Mouse (Mus musculus): ENCODE data around the gene Tcf15. TPM values are rescaled to one million over a fixed set of nuclear protein-coding genes. Genes with fewer than 3 reads are reported as not detected.

Gene Tcf15
- total and polyA plus RNA-seq, 3 experiments: not detected

DNA sequence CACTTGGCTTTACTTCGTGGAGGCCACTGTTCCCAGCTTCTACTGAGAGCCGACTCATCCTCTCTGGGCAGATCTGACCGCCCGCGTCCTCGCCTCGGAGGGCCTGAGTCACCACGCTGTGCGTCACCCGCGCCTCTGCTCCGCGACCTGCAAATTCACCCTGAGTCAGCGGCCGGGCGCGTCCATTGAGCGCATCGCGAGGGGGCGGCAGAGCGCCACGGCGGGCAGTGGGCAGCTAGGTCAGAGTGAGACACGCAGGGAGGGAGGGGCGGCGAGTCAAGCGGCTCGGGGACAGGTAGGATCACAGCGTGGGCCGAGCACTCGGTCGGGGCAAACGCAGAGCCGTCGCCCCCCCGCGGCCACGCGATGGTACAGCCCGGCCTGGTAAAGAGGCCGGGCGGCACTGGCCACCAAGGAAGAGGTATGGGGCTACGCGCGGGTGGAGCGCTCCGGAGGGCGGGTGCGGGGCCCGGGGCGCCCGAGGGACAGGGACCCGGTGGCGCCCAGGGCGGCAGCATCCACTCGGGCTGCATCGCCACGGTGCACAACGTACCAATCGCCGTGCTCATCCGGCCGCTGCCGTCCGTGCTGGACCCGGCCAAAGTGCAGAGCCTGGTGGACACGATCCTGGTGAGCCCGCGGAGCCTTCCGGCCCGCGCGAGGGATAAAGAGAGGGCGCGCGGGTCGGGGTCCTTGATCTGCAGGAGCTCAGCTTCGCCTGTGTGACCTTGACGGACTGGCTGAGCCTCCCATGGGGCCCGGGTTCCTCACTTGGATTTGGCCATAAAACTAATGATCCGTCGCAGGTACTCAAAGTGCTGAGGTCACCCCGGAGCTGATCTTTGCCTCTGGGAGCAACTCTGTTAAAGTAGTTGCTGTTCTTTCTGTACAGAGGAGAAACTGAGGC lies 37.8 kb upstream of the Tcf15 start, which contains the start of gene Srxn1:
Gene Srxn1, plus strand, starts transcription at position 199 of the 907 bp plus-strand sequence.
- no peaks in the 10 kb centered on the region for H3K36me3 ChIP-seq (replicated peaks in 1 of 2; ENCODE audit: control insufficient read depth in 1 of 2, insufficient read depth in 1 of 2, low read length in 1 of 2)
- in situ Hi-C loops (cut with MboI; ENCODE audit: low pct_ligation_motif_present, low pct_unique_long_range_greater_than_20kb, low sequenced_read_pairs) (no loop called here), dilution Hi-C loops (cut with MboI; ENCODE audit: extremely low pct_ligation_motif_present, extremely low pct_unique_long_range_greater_than_20kb, low sequenced_read_pairs) (no loop called here)
- H3K79me2 ChIP-seq (replicated peaks; ENCODE audit: control insufficient read depth, extremely low read depth, insufficient read depth, poor library complexity, severe bottlenecking): no peaks in the 10 kb centered on the region
- H3K9me3 ChIP-seq (replicated peaks; ENCODE audit: low read length): peaks cover 24% of the 10 kb centered on the region
- H3K9ac ChIP-seq (ENCODE audit: insufficient read depth, low read depth): no peak within 1 kb of the TSS
- no peaks in the 10 kb centered on the region; a peak in 1 of 4 replicates for H3K4me1 ChIP-seq (ENCODE audit: control insufficient read depth in 1 of 2, insufficient read depth in 2 of 2)
- no peak for DNase-seq (ENCODE audit: extremely low read depth)
- no peak within 1 kb of the TSS for H3K4me3 ChIP-seq (replicated peaks in 1 of 3; ENCODE audit: low read depth in 2 of 3, low read length in 2 of 3, poor library complexity in 1 of 3)
- TF ChIP-seq JUND (conservative IDR thresholded peaks at IDR 0.05; ENCODE audit: low read depth, low read length) (no peak), MAFK (IDR thresholded peaks at IDR 0.05; ENCODE audit: insufficient replicate concordance, low read length) (no peak), BHLHE40 (IDR thresholded peaks at IDR 0.05; ENCODE audit: low read depth, low read length) (no peak), MEF2A (IDR thresholded peaks at IDR 0.05; ENCODE audit: borderline replicate concordance, low read depth, low read length) (no peak), JUN (IDR thresholded peaks at IDR 0.05; ENCODE audit: insufficient read depth, low read depth, low read length) (no peak), POLR2AphosphoS2 (IDR thresholded peaks at IDR 0.05; ENCODE audit: low read depth, low read length) (no peak), ZNF384 (IDR thresholded peaks at IDR 0.05; ENCODE audit: low read depth, low read length) (no peak), ELF1 (IDR thresholded peaks at IDR 0.05; ENCODE audit: low read depth, low read length) (no peak), NELFE (IDR thresholded peaks at IDR 0.05; ENCODE audit: low read depth, low read length) (no peak), TBP (conservative IDR thresholded peaks at IDR 0.05; ENCODE audit: low read depth, low read length) (no peak), CTCF (conservative IDR thresholded peaks at IDR 0.05 in 1 of 2, IDR thresholded peaks at IDR 0.05 in 1 of 2; ENCODE audit: low read depth in 2 of 2, low read length in 2 of 2) (no peak)
- no peak within 1 kb of the TSS for H3K4me2 ChIP-seq (ENCODE audit: insufficient read depth, low read depth, poor library complexity, severe bottlenecking)
- peaks cover 65% of the 10 kb centered on the region for H3K27me3 ChIP-seq (replicated peaks)
- no peak within 1 kb of the TSS for H3K27ac ChIP-seq (ENCODE audit: insufficient read depth, low read depth)

- Histone ChIP-seq H3K9ac (ENCODE audit: insufficient read depth, low read depth) (no peak overlapping the region), H3K27me3 (replicated peaks) (peaks cover 66% of the 10 kb centered on the region), H3K4me3 (replicated peaks in 1 of 3; ENCODE audit: low read depth in 2 of 3, low read length in 2 of 3, poor library complexity in 1 of 3) (no peak overlapping the region), H3K27ac (ENCODE audit: insufficient read depth, low read depth) (no peak overlapping the region), H3K4me2 (ENCODE audit: insufficient read depth, low read depth, poor library complexity, severe bottlenecking) (no peak overlapping the region), H3K79me2 (replicated peaks; ENCODE audit: control insufficient read depth, extremely low read depth, insufficient read depth, poor library complexity, severe bottlenecking) (no peaks in the 10 kb centered on the region), H3K36me3 (replicated peaks in 1 of 2; ENCODE audit: control insufficient read depth in 1 of 2, insufficient read depth in 1 of 2, low read length in 1 of 2) (no peaks in the 10 kb centered on the region), H3K4me1 (ENCODE audit: control insufficient read depth in 1 of 2, insufficient read depth in 2 of 2) (no peaks in the 10 kb centered on the region; a peak in 1 of 4 replicates), H3K9me3 (replicated peaks; ENCODE audit: low read length) (peaks cover 24% of the 10 kb centered on the region)
- no peak for TF ChIP-seq USF2 (conservative IDR thresholded peaks at IDR 0.05; ENCODE audit: low read depth, low read length)
- in situ Hi-C loops (cut with MboI; ENCODE audit: low pct_ligation_motif_present, low pct_unique_long_range_greater_than_20kb, low sequenced_read_pairs) (no loop called here), dilution Hi-C loops (cut with MboI; ENCODE audit: extremely low pct_ligation_motif_present, extremely low pct_unique_long_range_greater_than_20kb, low sequenced_read_pairs) (no loop called here)
- no peak for DNase-seq (ENCODE audit: extremely low read depth)
Observed at GRCm38 (mm10) chr2:152106225-152106595, 37.2 kb upstream of the Tcf15 start.

- dilution Hi-C loops (cut with MboI; ENCODE audit: extremely low pct_ligation_motif_present, extremely low pct_unique_long_range_greater_than_20kb, low sequenced_read_pairs): no loop called here
- H3K4me1 ChIP-seq (ENCODE audit: control insufficient read depth in 1 of 2, insufficient read depth in 2 of 2): no peaks in the 10 kb centered on the region; a peak in 1 of 4 replicates
- H3K4me2 ChIP-seq (ENCODE audit: insufficient read depth, low read depth, poor library complexity, severe bottlenecking): no peak overlapping the region
- H3K79me2 ChIP-seq (replicated peaks; ENCODE audit: control insufficient read depth, extremely low read depth, insufficient read depth, poor library complexity, severe bottlenecking): no peaks in the 10 kb centered on the region
- no peak overlapping the region for H3K9ac ChIP-seq (ENCODE audit: insufficient read depth, low read depth)
- H3K9me3 ChIP-seq (replicated peaks; ENCODE audit: low read length): peaks cover 24% of the 10 kb centered on the region
- H3K27me3 ChIP-seq (replicated peaks): peaks cover 66% of the 10 kb centered on the region
- DNase-seq (ENCODE audit: extremely low read depth): no peak
- H3K4me3 ChIP-seq (replicated peaks in 1 of 3; ENCODE audit: low read depth in 2 of 3, low read length in 2 of 3, poor library complexity in 1 of 3): no peak overlapping the region
- no peaks in the 10 kb centered on the region for H3K36me3 ChIP-seq (replicated peaks in 1 of 2; ENCODE audit: control insufficient read depth in 1 of 2, insufficient read depth in 1 of 2, low read length in 1 of 2)
- in situ Hi-C loops (cut with MboI; ENCODE audit: low pct_ligation_motif_present, low pct_unique_long_range_greater_than_20kb, low sequenced_read_pairs): no loop called here
- no peak overlapping the region for H3K27ac ChIP-seq (ENCODE audit: insufficient read depth, low read depth)
- TF ChIP-seq MAX (IDR thresholded peaks at IDR 0.05; ENCODE audit: low read length): no peak
- no peak for TF ChIP-seq TCF12 (IDR thresholded peaks at IDR 0.05; ENCODE audit: low read depth, low read length)
- TF ChIP-seq MXI1 (IDR thresholded peaks at IDR 0.05; ENCODE audit: low read depth, low read length): no peak
- no peak for TF ChIP-seq USF1 (IDR thresholded peaks at IDR 0.05; ENCODE audit: low read depth, low read length)
- TF ChIP-seq MAZ (IDR thresholded peaks at IDR 0.05; ENCODE audit: low read depth, low read length): no peak
- TF ChIP-seq NELFE (IDR thresholded peaks at IDR 0.05; ENCODE audit: low read depth, low read length): no peak
- no peak for TF ChIP-seq CHD1 (IDR thresholded peaks at IDR 0.05; ENCODE audit: low read depth, low read length)
- TF ChIP-seq KAT2A (IDR thresholded peaks at IDR 0.05; ENCODE audit: insufficient replicate concordance, low read length): no peak
- TF ChIP-seq MYC (IDR thresholded peaks at IDR 0.05; ENCODE audit: low read depth, low read length): no peak
- TF ChIP-seq GABPA (IDR thresholded peaks at IDR 0.05; ENCODE audit: insufficient replicate concordance, low read depth, low read length): no peak
- no peak for TF ChIP-seq RAD21 (IDR thresholded peaks at IDR 0.05; ENCODE audit: low read depth, low read length)
- no peak for TF ChIP-seq ELF1 (IDR thresholded peaks at IDR 0.05; ENCODE audit: low read depth, low read length)
- no peak for TF ChIP-seq ZMIZ1 (IDR thresholded peaks at IDR 0.05; ENCODE audit: low read depth, low read length)
- no peak for TF ChIP-seq ETS1 (conservative IDR thresholded peaks at IDR 0.05; ENCODE audit: low read depth, low read length)
- no peak for TF ChIP-seq TBP (conservative IDR thresholded peaks at IDR 0.05; ENCODE audit: low read depth, low read length)
- TF ChIP-seq MEF2A (IDR thresholded peaks at IDR 0.05; ENCODE audit: borderline replicate concordance, low read depth, low read length): no peak
Observed at GRCm38 (mm10) chr2:152106597-152106996, 36.8 kb upstream of the Tcf15 start.
